Mouse (Mus musculus): ENCODE measurements around the gene Ddb2.

GRCm38 (mm10) chr2:91196577-91197001 lies 40.2 kb downstream of the Ddb2 start:
- no peak for TF ChIP-seq CTCF (IDR thresholded peaks at IDR 0.05; ENCODE audit: low read depth)
- TF ChIP-seq EP300 (IDR thresholded peaks at IDR 0.05; ENCODE audit: low read depth): no peak

Measured in heart, postnatal 0 days (tissue).